Mouse (Mus musculus): ENCODE data around the gene Prlh.

DNA sequence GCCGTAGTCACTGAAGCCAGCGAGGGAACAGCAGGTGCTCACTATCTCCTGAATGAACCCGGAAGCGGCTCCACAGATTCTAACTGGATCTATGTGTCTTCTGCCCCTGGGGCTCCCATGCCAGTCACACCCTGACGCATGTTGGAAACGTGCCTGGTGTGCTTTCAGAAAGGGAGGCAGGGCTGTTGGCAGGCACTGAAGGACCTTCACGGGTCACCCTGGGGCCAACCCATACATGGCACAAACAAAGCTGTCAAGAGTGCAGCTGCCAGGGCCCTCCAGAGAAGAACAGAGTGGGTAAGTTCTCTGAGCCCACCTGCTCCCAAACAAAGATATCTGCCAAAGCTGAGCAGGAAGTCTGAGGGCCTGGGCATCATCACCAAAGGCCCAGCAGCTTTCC is 14.7 kb downstream of the Prlh start:
- TF ChIP-seq CTCF (IDR thresholded peaks at IDR 0.05; ENCODE audit: extremely low read depth, insufficient read depth, low read length) (no peak), POLR2A (IDR thresholded peaks at IDR 0.05; ENCODE audit: extremely low read depth, insufficient read depth, low read length) (no peak)
